In the genomic region with DNA sequence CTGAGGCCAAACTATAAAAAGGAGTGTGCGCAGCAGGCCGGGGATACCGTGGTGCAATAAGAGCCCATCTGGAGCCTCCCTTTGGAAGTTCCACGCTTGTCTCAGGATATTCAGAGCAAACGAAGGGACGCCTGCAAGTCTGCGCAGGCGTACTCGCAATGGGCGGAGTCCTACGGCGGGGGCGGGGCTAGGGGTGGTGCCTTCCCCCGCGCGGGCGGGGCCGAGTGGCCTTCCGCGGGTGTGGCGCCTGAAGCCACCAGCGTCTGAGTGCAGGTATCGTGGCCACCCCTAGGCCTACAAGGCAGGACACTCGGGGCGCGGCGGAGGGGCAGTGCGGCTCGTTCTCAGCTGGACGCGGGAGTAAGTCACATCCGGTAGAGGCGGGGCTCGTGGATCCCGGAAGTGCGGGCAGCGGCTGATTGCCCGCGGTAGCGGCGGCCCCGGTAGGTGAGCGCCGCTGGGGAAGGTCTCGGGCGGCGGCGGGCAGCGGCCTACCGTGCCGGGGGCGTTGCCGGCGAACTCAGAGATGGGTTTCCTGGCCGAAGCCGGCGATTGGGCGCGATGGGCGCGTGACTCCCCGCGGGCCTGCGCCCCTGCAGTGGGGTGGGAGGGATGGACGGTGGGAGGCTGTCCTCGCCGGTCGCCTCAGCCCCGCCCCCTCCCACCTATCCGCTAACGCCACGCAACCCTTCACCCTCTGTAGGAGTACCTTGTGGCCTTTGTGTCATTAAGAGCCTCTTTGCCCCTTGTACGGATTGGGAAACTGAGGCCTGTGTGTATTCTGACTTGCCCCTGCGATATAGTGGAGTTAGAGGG, we compare ENCODE assay signal across 8 mouse cellular contexts. TPM values are rescaled to one million over a fixed set of nuclear protein-coding genes. Genes with fewer than 3 reads are reported as not detected.
DNase-seq lines count a peak whose midpoint lies in the region; ATAC-seq lines count a peak whose summit lies in the region.

A gene (plus strand): TSS at position 199 of the 816 bp plus-strand sequence.

- peak; percentile 94 to 100 for DNase-seq in adrenal gland, adult (ENCODE audit: inconsistent age in 2 of 2, low spot score in 1 of 2)
- peak; percentile 91 for DNase-seq in embryo, embryonic 10.5 days (ENCODE audit: low spot score)
- DNase-seq in gastrocnemius, postnatal 25 days, result peak; percentile 92
- DNase-seq in intestine, embryonic 14.5 days (ENCODE audit: low spot score), result peak; percentile 100
- peak; percentile 91 to 92 for DNase-seq in left cerebral cortex, postnatal 14 days (ENCODE audit: low spot score in 2 of 2)
- peak; percentile 94 for DNase-seq in mesoderm, embryonic 11.5 days (ENCODE audit: low read depth, low spot score)
- peak; percentile 88 to 89 for DNase-seq in right cerebral cortex, postnatal 36 days (ENCODE audit: low spot score in 2 of 2)
- DNase-seq in yolk sac, embryonic 10.5 days (ENCODE audit: low spot score), result peak; percentile 95

- intact Hi-C loops in left cerebral cortex, postnatal 14 days (cut with DNase I), result no loop called here

- H3K4me1 ChIP-seq in intestine, embryonic 14.5 days (replicated peaks; ENCODE audit: control insufficient read depth, insufficient read depth, low read length), result peaks cover 30% of the 10 kb centered on the region

- under 1% methylated on average over 69 of the region's 74 CpGs for WGBS in intestine, embryonic 14.5 days

- peak within 1 kb of the TSS; percentile 87 for H3K9ac ChIP-seq in intestine, embryonic 14.5 days (ENCODE audit: low read length)

- H3K27ac ChIP-seq in intestine, embryonic 14.5 days (ENCODE audit: low read depth), result peak within 1 kb of the TSS; percentile 93

- H3K36me3 ChIP-seq in intestine, embryonic 14.5 days (ENCODE audit: control insufficient read depth, insufficient read depth, low read length), result no peaks in the 10 kb centered on the region

- H3K4me3 ChIP-seq in intestine, embryonic 14.5 days (ENCODE audit: low read depth, low read length), result peak within 1 kb of the TSS; percentile 75

- no peaks in the 10 kb centered on the region for H3K27me3 ChIP-seq in intestine, embryonic 14.5 days (replicated peaks; ENCODE audit: control insufficient read depth, insufficient read depth, low read length)

- H3K9me3 ChIP-seq in intestine, embryonic 14.5 days (ENCODE audit: control insufficient read depth, low read length), result no peaks in the 10 kb centered on the region

- H3K4me2 ChIP-seq in intestine, embryonic 14.5 days (ENCODE audit: low read length), result peak within 1 kb of the TSS; percentile 73

- ATAC-seq in intestine, embryonic 14.5 days (replicated peaks; ENCODE audit: low FRiP score, low TSS enrichment, low read depth), result peak; percentile 96

RNA-seq across cellular contexts. Expression of the gene that starts here (rescaled TPM):
- 10 to 100 TPM; 23.9 to 26.2 TPM for total RNA-seq in gastrocnemius, postnatal 25 days (2021)
- 27.8 and 31.1 TPM in 2 replicates for polyA plus RNA-seq in intestine, embryonic 14.5 days (2014; fragmentation: Nextera tagmentation; extraction: Ambion mirVana)
- total RNA-seq in left cerebral cortex, postnatal 14 days (2021), result 10 to 100 TPM; 29.3 to 32.5 TPM

Comparison
In these comparisons a context has a peak if more than half of its experiments do, and no peak if none do; other contexts are left out.
1. Peak in every context shown above with its lines: DNase-seq, ATAC-seq, H3K4me3 ChIP-seq and H3K27ac ChIP-seq.